Mouse (Mus musculus) ES-E14 (cell line): ENCODE measurements around the gene Nol3.

Source experiments
- HCFC1 ChIP-seq: IDR thresholded peaks from 2 replicates; pipeline ENCODE4 v1.6.1; 2012; ENCODE audit warnings: low read length, inconsistent platforms, borderline replicate concordance; ENCODE audit not compliant: insufficient read depth
- MAFK ChIP-seq: IDR thresholded peaks from 2 replicates; pipeline ENCODE4 v1.6.1; 2014; ENCODE audit warnings: mild to moderate bottlenecking, low read depth, low read length, inconsistent platforms; ENCODE audit not compliant: insufficient read depth
- ZNF384 ChIP-seq: IDR thresholded peaks from 2 replicates; pipeline ENCODE4 v1.6.1; 2012; ENCODE audit warnings: low read depth, low read length, inconsistent platforms

GRCm38 (mm10) chr8:105288231-105288630, 12.3 kb downstream of the Nol3 start:
- TF ChIP-seq HCFC1 (no peak), ZNF384 (no peak), MAFK (no peak)
